Mouse (Mus musculus): ENCODE results near the gene Ankrd9. TPM values are rescaled to one million over a fixed set of nuclear protein-coding genes. Genes with fewer than 3 reads are reported as not detected.

The Ankrd9 gene
- polyA plus RNA-seq (2012; ENCODE audit: insufficient read depth, low replicate concordance) = 3.6 and 7.0 TPM in 2 replicates

DNA sequence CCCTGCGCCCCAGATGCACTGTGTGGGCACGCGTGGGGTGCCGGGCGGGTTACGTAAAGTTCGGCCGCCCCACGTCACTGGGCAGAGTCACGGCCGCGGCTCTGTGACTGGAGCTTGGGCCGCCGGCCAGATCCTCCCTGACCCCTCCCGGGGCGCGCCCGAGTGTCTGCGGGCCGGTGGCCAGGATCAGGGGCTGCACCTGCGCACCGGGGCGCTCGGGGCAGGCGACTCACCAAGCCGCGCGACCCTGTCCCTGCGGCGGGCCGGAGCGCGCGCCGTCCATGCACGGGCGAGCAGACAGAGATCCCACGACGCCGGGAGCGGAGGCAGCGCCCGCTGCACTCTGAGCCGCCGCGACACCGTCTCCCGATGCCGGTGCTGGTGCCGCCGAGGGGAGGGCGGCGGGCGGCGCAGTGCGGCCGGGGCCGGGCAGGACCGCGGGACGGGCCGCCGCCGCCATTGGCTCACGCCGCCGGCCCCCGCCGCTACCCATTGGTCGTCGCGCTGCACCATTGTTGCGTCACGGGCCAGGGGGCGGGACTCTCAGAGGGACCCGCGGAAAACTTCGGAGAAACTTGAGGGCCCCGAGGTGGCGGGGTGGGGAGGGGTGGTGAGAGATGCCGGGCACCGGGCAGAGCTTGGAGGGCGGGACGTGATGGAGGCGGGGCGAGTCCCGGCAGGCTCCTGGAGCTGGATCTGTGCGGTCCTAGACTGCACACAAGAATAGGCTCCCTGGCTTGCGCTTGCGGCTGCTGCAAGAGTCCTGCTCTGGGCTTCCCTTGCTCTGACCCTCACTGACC is at the start of gene Ankrd9:
TSS of gene Ankrd9 (minus strand) at position 434 of the 800 bp plus-strand sequence.
- TF ChIP-seq GATA1 (IDR thresholded peaks at IDR 0.05; ENCODE audit: borderline replicate concordance, low read length) (no peak), FLI1 (IDR thresholded peaks at IDR 0.05; ENCODE audit: low read length) (no peak)
- peaks cover 37% of the 10 kb centered on the region for H3K36me3 ChIP-seq (replicated peaks; ENCODE audit: low read length)
- peaks cover 27% of the 10 kb centered on the region for H3K27me3 ChIP-seq (replicated peaks)
- H3K4me1 ChIP-seq = peaks cover 68% of the 10 kb centered on the region
- peak within 1 kb of the TSS; percentile 95 for H3K4me3 ChIP-seq (replicated peaks)
- peaks cover 8% of the 10 kb centered on the region; the same call in 1 of the 2 replicates for H3K9me3 ChIP-seq

DNA sequence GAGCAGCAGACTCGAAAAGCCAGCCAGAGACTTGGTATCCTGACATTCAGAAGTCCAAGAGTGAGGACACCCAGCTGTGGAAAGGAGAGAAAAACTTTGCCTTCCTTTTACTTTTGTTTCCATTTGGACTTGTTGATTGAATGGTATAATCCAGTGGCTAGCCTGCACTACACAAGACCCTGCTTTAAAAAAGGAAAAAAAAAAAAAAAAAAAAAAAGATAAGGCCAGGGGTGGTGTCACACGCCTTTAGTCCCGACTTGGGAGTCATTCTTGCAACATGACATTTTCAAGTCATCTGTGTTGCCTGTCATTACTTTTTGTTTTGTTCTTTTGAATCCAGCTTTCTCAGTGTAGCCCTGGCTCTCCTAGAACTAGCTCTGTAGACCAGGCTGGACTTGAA is 42.7 kb upstream of the Ankrd9 start:
- Histone ChIP-seq H3K27me3 (replicated peaks) (peaks cover 8% of the 10 kb centered on the region), H3K4me1 (peaks cover 44% of the 10 kb centered on the region), H3K36me3 (replicated peaks; ENCODE audit: low read length) (no peaks in the 10 kb centered on the region), H3K4me3 (replicated peaks) (no peak overlapping the region), H3K9me3 (peaks cover 3% of the 10 kb centered on the region; the same call in 1 of the 2 replicates)
- no peak for TF ChIP-seq FLI1 (IDR thresholded peaks at IDR 0.05; ENCODE audit: low read length)
- no peak for TF ChIP-seq GATA1 (IDR thresholded peaks at IDR 0.05; ENCODE audit: borderline replicate concordance, low read length)

DNA sequence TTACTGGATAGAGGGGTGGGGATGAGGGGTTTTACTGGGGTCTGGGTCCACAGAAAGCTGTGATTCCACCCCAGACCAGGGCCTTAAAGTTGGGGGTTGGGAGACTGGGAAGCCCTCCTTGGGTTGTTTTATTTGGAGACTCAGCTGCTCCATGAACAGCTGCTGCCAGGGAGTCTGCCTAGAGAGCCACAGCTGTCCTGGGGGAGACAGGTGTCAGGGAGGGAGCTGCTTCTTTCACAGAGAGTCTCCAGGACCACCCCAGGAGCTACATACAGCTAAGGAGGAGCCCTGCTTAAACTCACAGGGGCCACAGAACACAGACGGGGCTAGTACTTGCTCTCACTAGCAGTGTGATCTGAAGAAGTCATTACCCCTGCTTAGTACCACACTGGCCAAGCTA is 42.3 kb upstream of the Ankrd9 start:
- TF ChIP-seq GATA1 (IDR thresholded peaks at IDR 0.05; ENCODE audit: borderline replicate concordance, low read length) = no peak
- no peak for TF ChIP-seq FLI1 (IDR thresholded peaks at IDR 0.05; ENCODE audit: low read length)
- Histone ChIP-seq H3K9me3 (peaks cover 3% of the 10 kb centered on the region; the same call in 1 of the 2 replicates), H3K36me3 (replicated peaks; ENCODE audit: low read length) (no peaks in the 10 kb centered on the region), H3K27me3 (replicated peaks) (peaks cover 7% of the 10 kb centered on the region), H3K4me1 (peaks cover 47% of the 10 kb centered on the region), H3K4me3 (replicated peaks) (no peak overlapping the region)

DNA sequence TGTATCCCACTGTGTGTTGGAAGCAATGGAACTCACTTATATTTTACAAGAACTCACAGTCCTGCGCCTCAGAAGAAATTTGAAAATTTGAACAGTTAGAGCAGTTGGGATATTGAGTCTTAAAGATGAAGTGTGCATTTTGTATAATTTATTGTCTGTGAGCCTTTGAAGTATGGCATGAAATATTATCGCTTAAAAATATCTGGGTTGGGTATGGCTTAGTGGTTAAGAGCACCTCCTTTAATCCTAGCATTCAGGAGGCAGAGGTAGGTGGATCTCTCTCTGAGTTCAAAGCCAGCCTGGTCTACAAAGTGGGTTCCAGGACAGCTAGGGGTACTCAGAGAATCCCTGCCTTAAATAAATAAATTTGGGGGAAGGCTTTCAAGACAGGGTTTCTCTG is 40.2 kb upstream of the Ankrd9 start:
- TF ChIP-seq GATA1 (IDR thresholded peaks at IDR 0.05; ENCODE audit: borderline replicate concordance, low read length) = no peak
- TF ChIP-seq FLI1 (IDR thresholded peaks at IDR 0.05; ENCODE audit: low read length) = no peak
- peaks cover 54% of the 10 kb centered on the region for H3K4me1 ChIP-seq
- no peaks in the 10 kb centered on the region for H3K36me3 ChIP-seq (replicated peaks; ENCODE audit: low read length)
- H3K9me3 ChIP-seq = no peaks in the 10 kb centered on the region
- H3K4me3 ChIP-seq (replicated peaks) = no peak overlapping the region
- H3K27me3 ChIP-seq (replicated peaks) = peaks cover 4% of the 10 kb centered on the region

DNA sequence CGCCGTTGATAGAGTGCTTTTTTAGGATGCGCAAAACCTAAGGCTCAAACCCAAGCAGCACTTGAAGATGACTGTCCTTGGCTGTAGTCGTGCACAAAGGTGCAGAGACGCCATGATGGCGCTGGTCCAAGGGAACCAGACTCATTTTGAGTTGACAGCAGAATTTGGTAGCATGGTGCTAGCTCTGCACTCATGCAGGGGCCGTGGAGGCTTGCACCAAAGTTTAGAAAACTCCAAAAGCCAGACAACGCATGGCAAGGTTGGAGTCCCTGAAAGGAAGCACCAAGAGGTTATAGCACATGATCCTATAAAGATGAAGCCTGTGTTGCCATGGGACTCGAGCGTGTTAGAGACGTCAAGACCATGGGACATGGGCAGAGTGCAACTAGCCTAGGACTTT is 39.2 kb upstream of the Ankrd9 start:
- H3K4me3 ChIP-seq (replicated peaks) = no peak overlapping the region
- no peaks in the 10 kb centered on the region for H3K9me3 ChIP-seq
- peaks cover 56% of the 10 kb centered on the region for H3K4me1 ChIP-seq
- peaks cover 4% of the 10 kb centered on the region for H3K27me3 ChIP-seq (replicated peaks)
- TF ChIP-seq FLI1 (IDR thresholded peaks at IDR 0.05; ENCODE audit: low read length) = no peak
- no peak for TF ChIP-seq GATA1 (IDR thresholded peaks at IDR 0.05; ENCODE audit: borderline replicate concordance, low read length)
- H3K36me3 ChIP-seq (replicated peaks; ENCODE audit: low read length) = no peaks in the 10 kb centered on the region

DNA sequence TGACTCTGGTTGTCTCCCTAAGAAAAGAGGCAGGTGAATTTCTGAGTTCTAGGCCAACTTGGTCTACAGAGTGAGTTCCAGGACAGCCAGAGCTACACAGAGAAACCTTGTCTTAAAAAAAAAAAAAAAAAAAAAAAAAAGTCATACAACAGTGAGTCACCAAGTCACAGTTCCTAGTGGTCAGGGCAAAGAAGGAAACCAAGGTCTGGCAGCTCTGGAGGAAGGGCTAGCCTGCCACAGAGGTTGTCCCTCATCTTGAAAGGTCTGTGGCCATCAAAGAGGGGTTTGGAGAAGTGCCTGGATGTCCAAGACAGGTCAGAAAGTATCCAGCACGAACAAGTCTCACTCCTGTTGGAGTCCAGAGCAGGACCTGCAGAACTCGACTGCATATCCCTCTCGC is 38.0 kb upstream of the Ankrd9 start:
- TF ChIP-seq GATA1 (IDR thresholded peaks at IDR 0.05; ENCODE audit: borderline replicate concordance, low read length) = no peak
- TF ChIP-seq FLI1 (IDR thresholded peaks at IDR 0.05; ENCODE audit: low read length) = no peak
- Histone ChIP-seq H3K4me1 (peaks cover 63% of the 10 kb centered on the region), H3K4me3 (replicated peaks) (no peak overlapping the region), H3K9me3 (no peaks in the 10 kb centered on the region), H3K27me3 (replicated peaks) (peaks cover 4% of the 10 kb centered on the region), H3K36me3 (replicated peaks; ENCODE audit: low read length) (no peaks in the 10 kb centered on the region)

DNA sequence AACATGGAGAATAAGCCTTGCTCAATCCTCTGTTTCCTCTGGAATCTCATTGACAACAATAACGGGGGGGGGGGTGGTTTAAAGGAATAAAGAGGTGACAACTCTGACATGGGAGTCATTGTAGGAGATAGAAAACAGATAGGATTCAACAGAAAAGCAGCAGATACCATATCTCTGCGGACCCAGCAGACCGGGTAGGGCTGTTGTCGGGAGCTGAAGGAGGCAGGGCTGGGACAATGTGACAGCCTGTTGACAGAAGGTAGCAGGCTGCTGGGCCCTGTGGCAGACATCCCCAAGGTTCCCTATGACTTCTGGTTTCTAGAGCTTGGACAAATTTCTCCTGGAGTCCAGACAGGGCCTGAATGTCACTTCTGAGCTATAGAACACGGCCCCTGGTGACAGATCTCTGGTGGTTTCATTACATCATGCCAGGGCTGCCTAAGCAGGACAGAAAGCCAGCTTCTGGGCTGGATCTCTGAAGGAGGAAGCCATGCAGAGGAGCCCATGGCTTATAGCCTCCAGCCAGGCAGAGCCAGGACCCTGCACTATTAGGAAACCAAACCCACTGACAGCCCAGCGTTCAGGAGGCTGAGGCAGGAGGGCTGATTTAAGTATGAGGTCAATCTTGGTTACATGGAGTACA is 30.9 kb upstream of the Ankrd9 start:
- TF ChIP-seq FLI1 (IDR thresholded peaks at IDR 0.05; ENCODE audit: low read length) (no peak), GATA1 (IDR thresholded peaks at IDR 0.05; ENCODE audit: borderline replicate concordance, low read length) (no peak)
- Histone ChIP-seq H3K36me3 (replicated peaks; ENCODE audit: low read length) (no peaks in the 10 kb centered on the region), H3K4me3 (replicated peaks) (no peak overlapping the region), H3K4me1 (peaks cover 90% of the 10 kb centered on the region), H3K9me3 (no peaks in the 10 kb centered on the region), H3K27me3 (replicated peaks) (no peaks in the 10 kb centered on the region)

DNA sequence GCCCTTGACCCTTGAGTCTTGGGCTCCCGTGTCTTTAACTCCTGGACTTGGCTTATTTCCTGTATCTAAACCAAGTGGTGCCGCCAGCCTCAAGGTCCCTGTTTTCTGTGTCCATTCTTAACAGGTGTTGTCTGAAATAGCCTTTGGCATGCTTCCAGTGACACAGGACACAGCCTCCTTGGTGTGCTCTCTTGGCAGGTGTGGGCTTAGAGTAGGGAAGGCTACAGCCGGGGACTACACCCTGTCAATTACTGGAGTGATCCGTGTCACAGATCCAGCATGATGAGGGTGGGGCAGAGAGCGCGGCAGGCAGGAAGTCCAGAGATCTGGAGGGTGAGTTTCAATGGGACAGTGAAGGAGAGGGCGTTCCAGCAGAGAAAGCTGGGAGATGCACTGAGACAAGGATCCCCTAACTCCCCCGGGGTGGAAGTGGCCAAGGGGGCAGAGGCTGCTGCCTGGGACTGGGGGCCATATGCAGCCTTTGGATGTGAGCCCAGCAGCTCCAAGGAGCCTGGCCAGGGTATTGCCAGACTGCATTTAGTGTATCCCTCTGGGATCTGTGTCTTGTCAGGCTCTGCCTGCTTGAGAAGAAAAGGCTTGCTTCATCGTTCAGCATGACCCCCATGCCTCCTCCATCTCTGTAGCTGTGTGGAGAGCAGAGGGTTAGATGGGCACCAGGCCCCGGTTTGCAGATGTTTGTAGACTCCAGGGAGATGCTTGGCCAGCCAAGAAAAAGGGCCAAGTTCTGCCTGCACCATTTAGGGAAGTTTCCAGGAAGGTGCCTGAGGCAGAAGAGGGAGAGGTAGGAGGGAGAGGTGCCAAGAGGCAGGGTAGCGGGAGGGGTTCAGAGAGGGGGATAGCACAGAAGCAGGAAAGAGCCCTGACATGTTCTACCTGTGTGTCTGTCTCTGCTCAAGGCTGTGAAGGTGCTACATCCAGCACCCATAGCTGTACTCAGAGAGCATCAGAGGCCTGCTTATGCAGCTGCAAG is 30.0 kb upstream of the Ankrd9 start:
- H3K27me3 ChIP-seq (replicated peaks) = no peaks in the 10 kb centered on the region
- H3K4me3 ChIP-seq (replicated peaks) = no peak overlapping the region
- H3K36me3 ChIP-seq (replicated peaks; ENCODE audit: low read length) = no peaks in the 10 kb centered on the region
- TF ChIP-seq FLI1 (IDR thresholded peaks at IDR 0.05; ENCODE audit: low read length) (no peak), GATA1 (IDR thresholded peaks at IDR 0.05; ENCODE audit: borderline replicate concordance, low read length) (no peak)
- H3K4me1 ChIP-seq = peaks cover 92% of the 10 kb centered on the region
- no peaks in the 10 kb centered on the region for H3K9me3 ChIP-seq

All from megakaryocyte, embryonic 14.5 days (primary cell).